Mouse (Mus musculus): Measurements from ENCODE around the gene Lrrc49. TPM values are rescaled to one million over a fixed set of nuclear protein-coding genes. Genes with fewer than 3 reads are reported as not detected.

The Lrrc49 gene
- total RNA-seq, 2 experiments from 2014 or later = 54.7 to 59.3 TPM

DNA sequence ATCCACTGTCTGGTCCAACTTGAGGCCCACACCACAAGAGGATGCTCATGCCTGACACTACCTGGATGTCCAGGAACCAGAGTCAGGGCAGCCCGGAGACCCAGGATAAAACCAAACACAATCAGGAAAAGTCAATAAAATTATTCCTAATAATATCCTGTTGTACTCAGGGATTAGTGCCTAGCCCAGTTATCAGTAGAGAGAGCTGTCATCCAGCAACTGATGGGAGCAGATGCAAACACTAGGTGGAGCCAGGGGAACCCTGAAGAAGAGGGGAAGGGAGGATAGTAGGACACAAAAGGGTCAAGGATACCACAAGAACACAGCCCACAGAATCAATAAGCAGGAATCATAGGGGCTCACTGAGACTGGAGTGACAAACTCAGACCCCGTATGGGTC lies 19.6 kb upstream of the Lrrc49 start:
- no peak overlapping the region for H3K27ac ChIP-seq
- peak; percentile 58 for TF ChIP-seq CTCF (conservative IDR thresholded peaks at IDR 0.05)
- no peak for DNase-seq (ENCODE audit: low spot score in 2 of 2)
- no peak overlapping the region for H3K4me3 ChIP-seq

DNA sequence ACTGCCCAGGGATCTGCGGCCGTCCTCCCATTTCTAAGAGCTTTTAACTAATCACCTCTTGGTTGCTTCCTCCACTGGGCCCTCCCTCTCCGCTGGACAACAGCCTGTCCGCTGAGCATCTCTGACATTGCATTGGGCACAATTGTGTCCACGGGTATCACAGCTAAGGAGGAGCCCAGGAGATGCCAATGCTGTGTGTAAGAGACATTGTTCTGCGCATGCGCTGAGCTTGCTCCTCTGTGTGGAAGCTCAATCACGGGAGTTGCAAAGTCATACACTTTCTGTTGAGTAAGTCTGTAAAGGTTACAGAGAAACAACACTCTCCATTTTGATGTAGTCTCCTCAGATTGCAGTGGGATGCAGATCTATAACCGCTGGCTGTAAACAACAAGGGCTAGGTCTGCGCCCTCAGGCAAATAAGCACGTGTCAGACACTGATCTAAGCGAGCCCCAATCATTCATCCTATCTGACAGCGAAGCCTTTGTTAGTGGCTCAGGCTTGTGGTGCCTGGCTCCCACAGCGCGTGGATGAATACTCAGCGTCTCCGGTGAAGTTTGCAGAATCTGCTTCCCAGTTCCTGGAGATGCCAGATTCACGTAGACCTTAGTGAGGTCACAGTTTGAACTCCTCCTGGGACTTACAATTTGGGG lies 11.7 kb upstream of the Lrrc49 start:
- Histone ChIP-seq H3K4me3 (no peak overlapping the region), H3K27ac (peak overlapping the region; percentile 81)
- DNase-seq (ENCODE audit: low spot score in 2 of 2) = no peak
- no peak for TF ChIP-seq CTCF (conservative IDR thresholded peaks at IDR 0.05)

- 0 out of 2 replicates have a peak, but pooled peaks have one; percentile 7 for TF ChIP-seq CTCF (conservative IDR thresholded peaks at IDR 0.05)
- Histone ChIP-seq H3K27ac (peak overlapping the region; percentile 44; the same call in 1 of the 2 replicates), H3K4me3 (no peak overlapping the region)
- DNase-seq (ENCODE audit: low spot score in 2 of 2) = no peak
Measured at GRCm38 (mm10) chr9:60696271-60696985, 8.5 kb upstream of the Lrrc49 start.

DNA sequence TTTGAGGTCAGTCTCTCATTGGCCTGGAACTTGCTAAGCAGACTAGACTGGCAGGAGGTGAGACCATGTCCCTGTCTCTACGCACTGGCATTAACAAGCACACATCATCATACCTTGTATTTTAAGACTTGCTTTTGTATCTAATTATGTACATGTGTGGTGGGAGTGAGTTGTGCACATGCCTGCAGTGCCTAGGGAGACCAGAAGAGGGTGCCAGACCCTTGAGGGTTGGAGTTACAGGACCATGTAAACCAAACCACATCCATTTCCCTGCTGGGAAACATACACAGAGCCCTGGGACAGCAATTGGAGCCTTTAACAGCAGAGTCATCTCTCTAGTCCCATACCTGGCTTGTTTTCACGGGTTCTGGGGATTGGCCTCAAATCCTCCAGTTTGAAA lies 6.0 kb upstream of the Lrrc49 start:
- Histone ChIP-seq H3K27ac (no peak overlapping the region), H3K4me3 (no peak overlapping the region)
- TF ChIP-seq CTCF (conservative IDR thresholded peaks at IDR 0.05) = peak; percentile 71
- peak in 1 of 2 experiments; percentile 62 for DNase-seq (ENCODE audit: low spot score in 2 of 2)

GRCm38 (mm10) chr9:60692624-60693023 lies 4.7 kb upstream of the Lrrc49 start:
- no peak for DNase-seq (ENCODE audit: low spot score in 2 of 2)
- no peak overlapping the region for H3K4me3 ChIP-seq
- no peak for TF ChIP-seq CTCF (conservative IDR thresholded peaks at IDR 0.05)
- no peak overlapping the region for H3K27ac ChIP-seq

DNA sequence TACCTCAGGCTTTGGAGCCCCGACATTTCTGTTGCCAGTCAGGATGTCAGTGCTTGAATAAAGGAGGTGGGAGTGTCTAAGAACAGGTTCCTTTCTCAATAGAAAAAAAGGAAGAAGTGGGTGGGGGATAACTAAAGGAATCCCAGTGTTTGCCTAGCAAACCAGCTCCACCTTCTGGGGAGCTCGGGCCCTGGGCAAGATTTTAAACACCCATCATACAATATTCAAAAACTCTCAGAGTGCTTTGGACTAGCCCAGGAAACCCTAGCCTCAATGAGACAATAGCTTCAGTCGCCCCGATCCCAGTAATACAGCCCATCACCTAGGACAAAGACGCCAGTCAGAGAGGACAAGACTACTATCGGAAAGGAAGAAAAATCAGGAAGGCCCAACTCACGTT lies 543 bp downstream of the Lrrc49 start:
- H3K27ac ChIP-seq = peak overlapping the region; percentile 99
- TF ChIP-seq CTCF (conservative IDR thresholded peaks at IDR 0.05) = peak; percentile 73
- H3K4me3 ChIP-seq = peak overlapping the region; percentile 77
- DNase-seq (ENCODE audit: low spot score in 2 of 2) = peak; percentile 45 to 63

GRCm38 (mm10) chr9:60682753-60683152 lies 5.2 kb downstream of the Lrrc49 start:
- Histone ChIP-seq H3K27ac (no peak overlapping the region), H3K4me3 (no peak overlapping the region)
- no peak for TF ChIP-seq CTCF (conservative IDR thresholded peaks at IDR 0.05)
- no peak for DNase-seq (ENCODE audit: low spot score in 2 of 2)

DNA sequence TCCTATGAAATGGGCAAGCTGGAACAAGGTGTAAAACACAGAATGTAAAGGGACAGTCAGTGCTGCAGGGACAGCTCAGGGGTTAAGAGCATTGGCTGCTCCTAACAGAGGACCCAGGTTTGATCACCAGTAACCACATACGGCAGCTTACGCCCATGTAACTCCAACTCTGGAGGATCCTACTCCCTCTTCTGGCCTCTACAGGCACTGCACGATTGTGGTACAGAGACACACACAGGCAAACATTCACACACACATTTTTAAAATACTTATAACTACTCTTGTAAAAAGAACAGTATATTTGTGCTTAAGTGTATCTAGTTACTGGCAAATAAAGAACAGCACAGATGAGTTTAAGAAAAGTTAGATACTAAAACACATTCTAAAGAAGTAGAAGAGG lies 7.0 kb downstream of the Lrrc49 start:
- no peak overlapping the region for H3K4me3 ChIP-seq
- DNase-seq (ENCODE audit: low spot score in 2 of 2) = no peak
- H3K27ac ChIP-seq = no peak overlapping the region
- TF ChIP-seq CTCF (conservative IDR thresholded peaks at IDR 0.05) = peak; percentile 57

DNA sequence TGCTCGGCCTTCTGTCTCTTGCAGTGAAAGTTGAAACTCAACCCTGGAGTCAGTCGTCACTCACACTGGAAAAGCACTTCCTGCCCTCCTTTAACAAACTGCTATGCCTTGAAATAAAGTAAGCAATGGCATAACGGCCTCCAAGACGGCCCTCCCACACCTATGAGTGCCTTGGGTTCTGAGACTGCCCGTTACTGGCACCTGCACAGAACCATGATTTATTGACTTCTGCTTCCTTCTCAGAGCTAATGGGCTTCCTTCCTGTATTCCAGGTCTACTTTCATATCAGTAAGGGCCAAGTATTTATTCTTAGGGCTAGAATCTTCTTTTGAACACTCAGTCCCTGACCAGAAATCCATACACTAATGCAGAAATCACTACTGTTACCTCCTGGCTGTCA lies 9.0 kb downstream of the Lrrc49 start:
- Histone ChIP-seq H3K27ac (peak overlapping the region; percentile 50), H3K4me3 (no peak overlapping the region)
- DNase-seq (ENCODE audit: low spot score in 2 of 2) = no peak
- TF ChIP-seq CTCF (conservative IDR thresholded peaks at IDR 0.05) = no peak

DNA sequence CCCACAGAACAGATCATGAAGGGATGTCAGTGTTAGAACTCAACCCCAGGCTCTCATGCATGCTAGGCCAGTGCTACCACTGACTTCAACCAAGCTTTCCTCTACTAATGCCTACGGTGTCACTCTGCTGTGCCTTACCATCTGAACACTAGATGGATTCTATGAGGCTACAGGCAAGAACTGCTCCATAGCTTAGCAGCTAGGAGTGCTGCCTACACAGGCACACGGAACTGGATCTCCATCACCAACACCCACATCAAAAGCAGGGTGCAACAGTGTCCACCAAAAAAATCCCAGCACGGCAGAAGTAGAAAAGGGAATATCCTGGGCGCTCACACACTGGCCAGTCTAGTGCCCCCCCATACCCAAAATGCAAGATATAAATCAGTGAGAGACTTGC lies 11.5 kb downstream of the Lrrc49 start:
- DNase-seq (ENCODE audit: low spot score in 2 of 2) = no peak
- Histone ChIP-seq H3K4me3 (no peak overlapping the region), H3K27ac (peak overlapping the region; percentile 28; the same call in 1 of the 2 replicates)
- peak; percentile 16; the same call in 1 of the 2 replicates for TF ChIP-seq CTCF (conservative IDR thresholded peaks at IDR 0.05)

DNA sequence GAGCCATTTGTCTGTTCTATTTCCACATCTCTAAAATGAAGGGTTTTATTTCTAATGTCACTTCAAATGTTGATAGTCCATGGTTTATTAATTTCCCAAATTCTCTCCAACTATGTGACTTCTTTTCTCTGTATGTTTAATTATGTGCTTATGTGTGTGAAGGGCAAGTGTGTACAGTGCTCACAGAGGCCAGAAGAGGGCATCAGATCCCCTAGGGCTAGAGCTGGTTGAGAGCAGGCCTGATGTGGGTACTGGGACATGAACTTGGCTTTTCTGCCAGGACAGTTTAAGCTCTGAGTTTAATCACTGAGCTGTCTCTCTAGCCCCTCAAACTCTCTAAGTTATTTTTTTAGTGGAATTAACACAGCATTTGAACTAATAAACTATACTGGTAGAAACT lies 13.2 kb downstream of the Lrrc49 start:
- Histone ChIP-seq H3K4me3 (no peak overlapping the region), H3K27ac (no peak overlapping the region)
- DNase-seq (ENCODE audit: low spot score in 2 of 2) = no peak
- peak; percentile 72 for TF ChIP-seq CTCF (conservative IDR thresholded peaks at IDR 0.05)

GRCm38 (mm10) chr9:60672568-60672967 lies 15.4 kb downstream of the Lrrc49 start:
- Histone ChIP-seq H3K27ac (no peak overlapping the region), H3K4me3 (no peak overlapping the region)
- TF ChIP-seq CTCF (conservative IDR thresholded peaks at IDR 0.05) = no peak
- no peak for DNase-seq (ENCODE audit: low spot score in 2 of 2)

DNA sequence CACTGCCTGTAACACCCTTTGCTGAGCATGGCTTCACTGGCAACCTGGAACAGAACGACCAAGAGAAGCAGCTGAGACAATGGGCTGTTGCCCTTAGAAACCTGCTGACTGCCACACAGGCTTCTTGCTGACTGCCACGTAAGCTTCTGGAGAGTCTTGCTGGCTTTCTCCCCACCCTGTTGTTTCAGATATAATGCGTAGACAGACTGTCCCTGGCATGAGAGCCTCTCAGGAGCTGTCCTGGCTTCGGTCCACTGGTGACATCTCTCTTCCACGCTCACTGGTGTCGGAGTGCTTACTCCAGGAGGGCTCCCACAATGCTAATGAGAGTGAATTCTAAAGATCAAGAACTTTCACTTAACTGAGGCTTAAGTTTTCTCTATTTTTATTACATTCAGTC lies 19.1 kb downstream of the Lrrc49 start:
- no peak overlapping the region for H3K4me3 ChIP-seq
- H3K27ac ChIP-seq = peak overlapping the region; percentile 51; the same call in 1 of the 2 replicates
- no peak for TF ChIP-seq CTCF (conservative IDR thresholded peaks at IDR 0.05)
- DNase-seq (ENCODE audit: low spot score in 2 of 2) = no peak

GRCm38 (mm10) chr9:60665535-60665934 lies 22.4 kb downstream of the Lrrc49 start:
- H3K27ac ChIP-seq = no peak overlapping the region; the same call in 1 of the 2 replicates
- DNase-seq (ENCODE audit: low spot score in 2 of 2) = no peak
- TF ChIP-seq CTCF (conservative IDR thresholded peaks at IDR 0.05) = no peak
- no peak overlapping the region for H3K4me3 ChIP-seq
